Mouse (Mus musculus) megakaryocyte progenitor cell, adult 5-6 weeks (primary cell): ENCODE measurements around the gene Ldb1. TPM values are rescaled to one million over a fixed set of nuclear protein-coding genes. Genes with fewer than 3 reads are reported as not detected.

Experiments used
- ATAC-seq: replicated peaks from 2 replicates; pipeline ENCODE4 v1.8.0; 2016; ENCODE audit warnings: mild to moderate bottlenecking, moderate TSS enrichment, inconsistent platforms; ENCODE audit not compliant: poor library complexity
- total RNA-seq, 2 experiments: library from RNA; stranded (forward) in 1 of 2; stranded (reverse) in 1 of 2; fragments of 157-497, 149-512 nt in 1 of 2; fragments of 200-1000 nt in 1 of 2; gene quantifications; 2 replicates each; pipeline versions ENCODE4 v1.2.3 to v1.2.4; 2015 to 2017

Gene Ldb1
- total RNA-seq (2015), result 67.8 and 83.7 TPM in 2 replicates
- 80.5 and 109 TPM in 2 replicates for total RNA-seq (2017)

GRCm38 (mm10) chr19:46044993-46045695 lies at the start of gene Ldb1:
Ldb1 (minus strand) TSS chr19:46045214.
- ATAC-seq, result peak; percentile 45

- no peak for ATAC-seq
Observed at GRCm38 (mm10) chr19:46094144-46094543, 49.1 kb upstream of the Ldb1 start.

GRCm38 (mm10) chr19:46091641-46092040 lies 46.6 kb upstream of the Ldb1 start:
- no peak for ATAC-seq

GRCm38 (mm10) chr19:46087871-46088270 lies 42.9 kb upstream of the Ldb1 start:
- no peak for ATAC-seq

GRCm38 (mm10) chr19:46086337-46086736 lies 41.3 kb upstream of the Ldb1 start:
- ATAC-seq, result peak; percentile 85

GRCm38 (mm10) chr19:46085185-46085584 lies 40.2 kb upstream of the Ldb1 start:
- no peak for ATAC-seq

GRCm38 (mm10) chr19:46078535-46078934 lies 33.5 kb upstream of the Ldb1 start:
- ATAC-seq, result no peak

- ATAC-seq, result peak; percentile 96
Observed at GRCm38 (mm10) chr19:46075616-46076607, 30.9 kb upstream of the Ldb1 start, which contains the start of gene Nolc1. Nolc1 (plus strand) TSS chr19:46075863.

GRCm38 (mm10) chr19:46074266-46074665 lies 29.3 kb upstream of the Ldb1 start:
- no peak for ATAC-seq

- ATAC-seq, result no peak
Observed at GRCm38 (mm10) chr19:46073285-46073684, 28.3 kb upstream of the Ldb1 start.

- ATAC-seq, result no peak
Observed at GRCm38 (mm10) chr19:46068054-46068453, 23.0 kb upstream of the Ldb1 start.

GRCm38 (mm10) chr19:46060845-46061244 lies 15.8 kb upstream of the Ldb1 start:
- ATAC-seq, result 0 out of 2 replicates have a peak, but pooled peaks have one; percentile 17

GRCm38 (mm10) chr19:46058466-46058865 lies 13.5 kb upstream of the Ldb1 start:
- ATAC-seq, result no peak

GRCm38 (mm10) chr19:46056947-46057607 lies 12.1 kb upstream of the Ldb1 start:
- ATAC-seq, result peak; percentile 60

GRCm38 (mm10) chr19:46056388-46056946 lies 11.5 kb upstream of the Ldb1 start:
- peak; percentile 84 for ATAC-seq

- ATAC-seq, result peak; percentile 70
Observed at GRCm38 (mm10) chr19:46055752-46056387, 10.9 kb upstream of the Ldb1 start.

GRCm38 (mm10) chr19:46050462-46050861 lies 5.4 kb upstream of the Ldb1 start:
- peak; percentile 59 for ATAC-seq

- no peak for ATAC-seq
Observed at GRCm38 (mm10) chr19:46049129-46049528, 4.1 kb upstream of the Ldb1 start.

GRCm38 (mm10) chr19:46047426-46047825 lies 2.4 kb upstream of the Ldb1 start:
- no peak for ATAC-seq

- no peak for ATAC-seq
Observed at GRCm38 (mm10) chr19:46046621-46047025, 1.6 kb upstream of the Ldb1 start.
